Mouse (Mus musculus) C2C12 (cell line): Measurements from ENCODE around the gene Taco1. TPM values are rescaled to one million over a fixed set of nuclear protein-coding genes. Genes with fewer than 3 reads are reported as not detected.

Experiments
- H3K27me3 ChIP-seq: one replicate; pipeline ENCODE4 v1.6.1; 2011; ENCODE audit not compliant: control insufficient read depth, insufficient read depth, insufficient read length
- H3K36me3 ChIP-seq: one replicate; pipeline ENCODE4 v1.6.1; 2011; ENCODE audit not compliant: control insufficient read depth, insufficient read depth
- H3K4me3 ChIP-seq: one replicate; pipeline ENCODE4 v1.5.1; 2011; ENCODE audit warnings: mild to moderate bottlenecking, control low read depth; ENCODE audit not compliant: poor library complexity, insufficient read depth, severe bottlenecking
- H3K79me2 ChIP-seq: one replicate; pipeline ENCODE4 v1.6.1; 2011; ENCODE audit not compliant: control insufficient read depth, insufficient read depth
- H3K79me3 ChIP-seq: one replicate; pipeline ENCODE4 v1.6.1; 2011; ENCODE audit warnings: low read depth, control low read depth
- H3ac ChIP-seq: one replicate; pipeline ENCODE3; 2011; ENCODE audit warnings: low read depth; ENCODE audit not compliant: control insufficient read depth, insufficient read length
- CEBPB ChIP-seq: IDR thresholded peaks from one replicate; pipeline ENCODE4 v1.6.1; 2011; ENCODE audit warnings: low read depth, mild to moderate bottlenecking, control low read depth, moderate library complexity
- CTCF ChIP-seq: IDR thresholded peaks from one replicate; pipeline ENCODE4 v1.5.1; 2011; ENCODE audit not compliant: control insufficient read depth, insufficient read depth, insufficient read length
- FOSL1 ChIP-seq: IDR thresholded peaks from one replicate; pipeline ENCODE4 v1.8.0; 2011; ENCODE audit warnings: mild to moderate bottlenecking, low read length; ENCODE audit not compliant: poor library complexity, insufficient read depth, severe bottlenecking
- MAX ChIP-seq: IDR thresholded peaks from one replicate; pipeline ENCODE4 v1.6.1; 2011; ENCODE audit warnings: mild to moderate bottlenecking, control low read depth
- MYOD1 ChIP-seq: IDR thresholded peaks from one replicate; pipeline ENCODE4 v1.6.1; 2011; ENCODE audit warnings: low read depth; ENCODE audit not compliant: control insufficient read depth, insufficient read length
- MYOG ChIP-seq: IDR thresholded peaks from one replicate; pipeline ENCODE4 v1.6.1; 2011; ENCODE audit not compliant: control insufficient read depth, insufficient read length; ENCODE audit errors: extremely low read depth
- USF1 ChIP-seq: IDR thresholded peaks from one replicate; pipeline ENCODE4 v1.6.1; 2011; ENCODE audit warnings: low read depth, mild to moderate bottlenecking, control low read depth, moderate library complexity
- polyA plus RNA-seq: library from polyadenylated mRNA; unstranded; fragments of >200 nt; fragmentation: generic; extraction: Trizol; gene quantifications from one replicate; pipeline ENCODE4 v1.2.1, GENCODE M21; 2012; ENCODE audit warnings: missing spikeins

Taco1 gene
- polyA plus RNA-seq, 1 experiment: 15.8 TPM

- Histone ChIP-seq H3K27me3 (no peaks in the 10 kb centered on the region), H3K4me3 (no peak overlapping the region), H3K79me2 (no peaks in the 10 kb centered on the region), H3ac (no peak overlapping the region), H3K79me3 (no peaks in the 10 kb centered on the region), H3K36me3 (peaks cover 88% of the 10 kb centered on the region)
- TF ChIP-seq CEBPB (no peak), MYOG (no peak), CTCF (no peak), USF1 (no peak), MYOD1 (no peak), MAX (no peak), FOSL1 (no peak)
Measured at GRCm38 (mm10) chr11:106055341-106055740, 10.5 kb upstream of the Taco1 start.

- Histone ChIP-seq H3K4me3 (no peak overlapping the region), H3K36me3 (peaks cover 74% of the 10 kb centered on the region), H3ac (no peak overlapping the region), H3K79me2 (no peaks in the 10 kb centered on the region), H3K27me3 (no peaks in the 10 kb centered on the region), H3K79me3 (no peaks in the 10 kb centered on the region)
- TF ChIP-seq FOSL1 (no peak), USF1 (no peak), CEBPB (no peak), MAX (no peak), MYOG (no peak), MYOD1 (no peak)
Measured at GRCm38 (mm10) chr11:106056819-106057491, 8.9 kb upstream of the Taco1 start.

- H3K4me3 ChIP-seq: no peak overlapping the region
- no peak for TF ChIP-seq CTCF
- peaks cover 63% of the 10 kb centered on the region for H3K36me3 ChIP-seq
Measured at GRCm38 (mm10) chr11:106058020-106058419, 7.8 kb upstream of the Taco1 start.

GRCm38 (mm10) chr11:106060549-106060948, 5.3 kb upstream of the Taco1 start:
- H3K27me3 ChIP-seq: no peaks in the 10 kb centered on the region
- TF ChIP-seq CEBPB (no peak), CTCF (no peak), MAX (no peak), USF1 (no peak), FOSL1 (no peak), MYOD1 (no peak), MYOG (no peak)
- H3K79me3 ChIP-seq: no peaks in the 10 kb centered on the region
- no peak overlapping the region for H3K4me3 ChIP-seq
- no peak overlapping the region for H3ac ChIP-seq
- peaks cover 38% of the 10 kb centered on the region for H3K36me3 ChIP-seq
- H3K79me2 ChIP-seq: no peaks in the 10 kb centered on the region

More at GRCm38 (mm10) chr11:106058020-106058419, 7.8 kb upstream of the Taco1 start:
- no peaks in the 10 kb centered on the region for H3K79me2 ChIP-seq
- no peaks in the 10 kb centered on the region for H3K27me3 ChIP-seq
- no peaks in the 10 kb centered on the region for H3K79me3 ChIP-seq
- no peak overlapping the region for H3ac ChIP-seq

GRCm38 (mm10) chr11:106061311-106061710, 4.5 kb upstream of the Taco1 start:
- H3K79me3 ChIP-seq: peaks cover 1% of the 10 kb centered on the region
- no peak overlapping the region for H3ac ChIP-seq
- H3K4me3 ChIP-seq: no peak overlapping the region
- TF ChIP-seq CTCF (no peak), CEBPB (no peak), MAX (no peak), USF1 (no peak), MYOG (no peak), FOSL1 (no peak), MYOD1 (no peak)
- H3K36me3 ChIP-seq: peaks cover 30% of the 10 kb centered on the region
- no peaks in the 10 kb centered on the region for H3K27me3 ChIP-seq
- peaks cover 4% of the 10 kb centered on the region for H3K79me2 ChIP-seq

GRCm38 (mm10) chr11:106063756-106064155, 2.1 kb upstream of the Taco1 start:
- no peak for TF ChIP-seq MYOD1
- no peak for TF ChIP-seq CEBPB
- TF ChIP-seq MYOG: no peak
- TF ChIP-seq FOSL1: no peak
- no peak for TF ChIP-seq CTCF
- TF ChIP-seq MAX: no peak
- no peak for TF ChIP-seq USF1
- Histone ChIP-seq H3K79me3 (peaks cover 8% of the 10 kb centered on the region), H3ac (no peak overlapping the region), H3K79me2 (peaks cover 19% of the 10 kb centered on the region), H3K36me3 (peaks cover 11% of the 10 kb centered on the region), H3K4me3 (no peak overlapping the region), H3K27me3 (no peaks in the 10 kb centered on the region)
